Mouse (Mus musculus): ENCODE results near the gene 1700019N19Rik.

Gene 1700019N19Rik

DNA sequence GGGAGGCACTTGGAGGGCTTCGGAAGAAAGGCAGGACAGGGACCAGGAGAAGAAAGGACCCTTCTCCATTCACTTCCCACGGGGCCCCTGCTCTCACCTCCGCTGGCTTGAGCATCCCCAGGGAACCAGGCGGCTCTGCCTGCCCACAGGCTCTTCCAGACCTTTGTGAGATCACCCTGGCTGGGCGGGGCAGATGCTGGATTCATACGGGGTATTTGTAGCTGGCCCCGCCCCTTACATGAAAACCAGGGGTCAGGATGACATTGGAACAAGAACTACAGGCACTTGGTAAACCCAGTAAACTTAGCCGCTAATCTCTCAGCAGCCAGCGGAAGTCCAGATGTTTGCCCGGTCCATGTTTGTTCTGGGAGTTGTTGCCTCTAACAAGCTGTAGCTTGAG is at the start of gene 1700019N19Rik:
Gene 1700019N19Rik, minus strand, starts transcription at position 178 of the 400 bp plus-strand sequence.
- DNase-seq, result no peak

- DNase-seq, result no peak
Observed at GRCm38 (mm10) chr19:58843606-58844005, 49.3 kb upstream of the 1700019N19Rik start.

DNA sequence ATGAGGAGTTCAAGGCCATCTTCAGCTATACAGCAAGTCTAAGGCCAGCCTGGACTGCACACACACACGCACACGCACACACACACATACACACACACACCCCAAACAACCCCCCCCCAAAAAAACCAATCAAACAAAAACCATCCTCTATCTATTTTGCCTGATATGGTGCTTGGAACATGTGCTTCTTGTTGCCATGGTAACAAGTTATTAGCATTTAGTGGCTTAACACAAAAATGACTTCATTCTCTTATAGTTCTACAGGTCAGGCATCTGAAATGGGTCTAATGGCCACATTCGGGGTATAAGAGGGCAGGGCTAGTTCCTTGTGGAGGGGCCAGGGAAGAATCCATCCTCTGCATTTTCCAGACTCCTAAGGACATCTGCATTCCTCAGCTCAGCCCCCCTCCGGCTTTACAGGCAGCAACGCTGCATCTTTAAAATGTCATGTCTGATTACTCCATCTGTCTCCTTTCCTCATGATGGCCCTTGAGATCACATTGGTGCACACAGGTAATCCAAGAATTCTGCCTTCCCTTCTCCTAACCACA is 46.5 kb upstream of the 1700019N19Rik start:
- DNase-seq, result no peak

- DNase-seq, result no peak
Observed at GRCm38 (mm10) chr19:58839806-58840205, 45.5 kb upstream of the 1700019N19Rik start.

GRCm38 (mm10) chr19:58839345-58839744 is 45.1 kb upstream of the 1700019N19Rik start:
- DNase-seq, result no peak

- no peak for DNase-seq
Observed at GRCm38 (mm10) chr19:58838706-58839105, 44.4 kb upstream of the 1700019N19Rik start.

DNA sequence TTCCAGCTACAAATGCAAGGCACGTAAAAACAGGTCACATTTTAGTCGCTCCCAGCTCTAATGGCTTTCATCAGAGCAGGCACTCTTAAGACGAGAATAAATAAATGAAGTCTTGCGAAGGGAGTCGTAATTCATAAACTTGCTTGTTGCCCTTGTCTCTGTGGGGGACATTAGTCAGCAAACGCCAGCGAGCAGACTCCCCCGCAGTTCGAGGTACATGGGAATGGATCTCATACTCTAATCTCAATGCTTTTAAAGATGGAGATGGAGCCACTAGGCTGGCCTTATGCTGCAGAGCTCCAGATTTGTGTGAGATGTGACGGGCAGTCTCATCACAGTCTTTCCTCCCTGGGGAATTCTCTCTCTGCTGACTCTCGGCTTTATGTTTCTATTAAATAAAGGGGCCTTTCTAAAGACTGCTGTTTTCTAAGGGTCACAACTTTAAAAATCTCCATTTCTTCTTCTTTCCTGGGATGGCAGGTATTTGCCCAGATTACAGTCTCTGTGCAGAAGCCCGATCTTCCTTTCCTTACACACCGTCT is 39.4 kb upstream of the 1700019N19Rik start:
- DNase-seq, result no peak

DNA sequence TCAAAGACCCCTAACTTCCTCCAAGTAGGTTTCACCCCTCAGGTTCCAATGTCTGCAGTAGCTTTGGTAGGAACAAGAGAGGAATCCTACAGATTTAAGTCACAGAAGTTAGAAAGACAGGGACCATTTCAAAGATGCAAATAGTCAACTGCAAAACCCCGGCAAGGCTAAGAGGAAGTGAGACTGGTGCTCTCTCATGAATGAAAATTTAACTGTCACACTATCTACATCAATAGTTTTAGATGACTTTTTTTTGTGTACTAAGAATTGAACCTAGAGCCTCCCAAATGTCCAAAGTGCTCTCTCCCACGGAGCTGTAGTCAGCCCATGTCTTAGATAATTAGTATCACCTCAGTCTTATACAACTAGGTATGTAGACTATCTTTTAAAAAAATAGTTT is 38.7 kb upstream of the 1700019N19Rik start:
- DNase-seq, result no peak

GRCm38 (mm10) chr19:58831280-58831922 is 37.1 kb upstream of the 1700019N19Rik start:
- no peak for DNase-seq

DNA sequence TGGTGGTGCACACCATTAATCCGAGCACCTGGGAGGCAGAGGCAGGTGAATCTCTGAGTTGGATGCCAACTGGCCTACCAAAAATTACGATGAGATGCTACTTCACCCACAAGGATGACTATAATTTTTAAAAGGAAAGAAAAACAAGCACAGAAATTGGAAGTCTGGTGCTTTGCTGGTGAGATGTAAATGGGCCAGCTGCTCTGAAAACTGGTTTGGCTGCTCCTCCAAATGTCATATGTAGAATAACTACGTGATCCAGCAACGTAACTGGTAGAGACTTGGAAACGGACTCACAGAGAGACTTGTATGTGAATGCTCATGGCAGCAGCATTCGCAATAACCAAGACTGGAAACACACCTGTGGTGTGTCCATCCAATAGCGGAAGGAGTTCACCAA is 35.9 kb upstream of the 1700019N19Rik start:
- DNase-seq, result no peak

- peak; percentile 70 for DNase-seq
Observed at GRCm38 (mm10) chr19:58829575-58829974, 35.3 kb upstream of the 1700019N19Rik start.

GRCm38 (mm10) chr19:58827656-58828055 is 33.4 kb upstream of the 1700019N19Rik start:
- no peak for DNase-seq

DNA sequence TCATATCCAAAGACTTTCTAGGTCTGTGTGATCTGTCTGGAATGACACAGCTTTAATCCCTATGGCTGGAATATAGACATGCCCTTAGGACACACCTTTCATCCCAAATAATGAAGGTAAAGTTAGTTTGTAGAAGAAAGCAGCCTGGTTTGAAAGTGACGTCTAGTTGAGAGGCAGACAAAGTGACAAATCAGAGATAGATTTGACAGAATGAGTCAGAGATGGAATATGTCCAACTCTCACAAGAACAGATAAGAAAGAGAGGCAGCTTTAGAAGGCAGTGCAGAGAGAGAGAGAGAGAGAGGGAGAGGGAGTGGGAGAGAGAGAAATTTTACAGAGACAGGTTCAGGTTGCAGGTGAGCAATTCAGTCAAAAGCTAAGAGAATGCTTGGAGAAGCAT is 30.1 kb upstream of the 1700019N19Rik start:
- no peak for DNase-seq

- DNase-seq, result no peak
Observed at GRCm38 (mm10) chr19:58823301-58823700, 29.0 kb upstream of the 1700019N19Rik start.

DNA sequence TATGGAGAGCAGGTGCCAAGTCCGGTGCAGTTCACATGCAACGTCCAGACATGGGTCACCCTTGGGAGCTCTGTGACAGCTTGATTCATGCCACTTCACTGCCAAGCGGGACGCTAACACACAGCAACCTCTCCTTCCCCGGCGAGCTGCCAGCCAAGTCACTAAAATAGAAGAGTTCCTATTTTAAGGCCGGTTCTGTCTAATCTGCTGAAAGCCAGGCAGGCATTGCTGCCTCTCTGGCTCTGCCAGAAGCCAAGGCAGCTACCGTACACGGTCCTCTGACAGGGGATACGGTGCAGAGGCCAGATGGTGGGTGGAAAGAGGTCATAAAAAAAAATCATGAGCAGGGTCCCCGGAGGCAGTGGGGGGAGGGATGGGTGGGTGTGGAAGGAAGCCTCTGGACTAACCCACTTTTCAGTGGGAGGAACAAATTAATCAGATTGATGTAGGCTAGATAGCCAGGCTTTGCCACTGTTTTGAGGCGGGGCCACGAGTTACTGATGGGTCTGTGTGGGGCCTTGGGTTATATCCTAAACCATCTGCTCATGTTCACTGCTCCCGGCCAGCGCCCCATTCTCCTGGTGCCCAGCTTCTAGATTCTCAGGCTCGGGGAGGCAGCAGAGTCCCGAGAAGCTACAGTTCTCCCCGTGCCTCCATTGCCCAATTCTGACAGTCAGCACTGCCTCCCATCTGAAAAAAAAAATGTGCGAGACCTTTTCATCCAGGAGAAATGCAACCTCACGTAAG is 28.4 kb upstream of the 1700019N19Rik start:
- peak; percentile 85 for DNase-seq

DNA sequence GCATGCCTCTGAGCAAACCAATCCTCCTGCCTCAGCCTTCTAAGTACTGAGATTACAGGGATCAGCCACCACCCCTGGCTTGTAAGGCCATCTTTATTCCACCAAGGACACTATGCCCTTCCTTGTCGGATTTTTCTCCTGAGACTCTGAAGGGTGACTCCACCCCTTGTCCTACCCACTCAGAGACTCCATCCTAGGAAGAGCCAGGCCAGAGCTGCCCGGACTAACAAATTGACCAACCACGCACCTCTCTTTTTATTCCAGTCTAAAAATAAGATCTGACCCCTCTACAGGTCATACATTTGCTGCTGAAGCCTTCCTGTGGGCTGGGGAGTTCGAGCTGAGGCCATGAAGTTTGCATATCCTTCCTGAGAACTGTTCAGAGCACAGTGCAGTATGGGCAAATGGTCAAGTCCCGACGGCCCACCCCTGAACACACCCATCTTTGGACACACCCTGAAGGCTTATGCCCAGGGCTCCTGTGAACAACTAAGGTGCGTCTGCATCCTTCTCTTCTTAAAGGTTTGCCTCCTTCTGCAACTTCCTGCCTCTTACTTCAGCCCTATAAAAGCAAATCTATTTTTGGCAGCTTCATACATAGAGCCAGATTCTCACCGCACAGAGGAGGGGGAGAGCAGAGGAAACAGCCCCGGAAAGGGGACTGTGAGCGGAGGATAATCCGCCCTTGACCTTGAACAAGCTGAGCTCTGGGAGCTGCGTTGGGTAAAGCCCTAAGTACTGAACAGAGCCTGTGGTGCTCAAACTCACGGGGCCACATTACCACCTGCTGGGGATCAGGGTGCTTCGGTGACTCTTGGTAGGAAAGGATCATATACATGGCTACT is 24.5 kb upstream of the 1700019N19Rik start:
- no peak for DNase-seq

DNA sequence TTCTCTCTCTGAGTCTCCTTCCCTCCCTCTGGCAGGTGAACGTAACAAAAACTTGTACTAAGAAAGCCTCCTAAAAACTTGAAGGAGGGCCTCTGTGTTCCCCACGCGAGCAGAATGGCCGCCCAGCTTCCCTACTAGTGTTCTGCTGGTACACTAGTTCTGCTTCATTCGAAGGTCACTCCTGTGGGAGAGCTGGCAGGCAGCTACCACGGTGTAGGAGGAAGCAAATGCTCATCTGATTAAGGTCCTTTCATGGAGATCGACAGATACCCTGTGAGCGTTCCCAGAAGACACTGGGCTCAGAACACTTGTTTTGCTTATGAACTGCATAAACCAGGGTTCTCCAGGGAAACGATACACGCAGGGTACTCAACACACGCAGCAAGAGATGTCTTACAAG is 23.1 kb upstream of the 1700019N19Rik start:
- DNase-seq, result no peak

- peak; percentile 58 for DNase-seq
Observed at GRCm38 (mm10) chr19:58816453-58817041, 22.3 kb upstream of the 1700019N19Rik start.

- no peak for DNase-seq
Observed at GRCm38 (mm10) chr19:58815179-58815922, 21.1 kb upstream of the 1700019N19Rik start.

DNA sequence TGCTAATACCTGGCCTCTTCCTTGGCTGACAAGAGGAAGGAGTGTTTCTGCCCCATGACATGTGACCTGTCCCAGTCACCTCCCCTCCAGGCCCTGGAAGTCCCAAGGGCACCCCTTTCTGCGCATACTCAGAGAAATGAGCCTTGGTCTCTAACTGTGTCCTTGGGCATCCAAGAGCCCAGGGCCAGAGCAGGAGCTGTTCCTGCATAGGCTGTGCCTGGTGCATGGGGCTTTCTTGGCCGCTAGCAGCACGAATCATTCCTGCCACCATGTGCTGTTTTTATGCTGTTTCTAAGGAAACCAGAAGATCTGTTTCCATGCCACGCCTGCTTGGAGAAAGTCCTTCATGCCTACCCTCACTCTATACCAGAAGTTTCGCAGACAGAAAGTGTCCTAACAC is 16.3 kb upstream of the 1700019N19Rik start:
- DNase-seq, result no peak

DNA sequence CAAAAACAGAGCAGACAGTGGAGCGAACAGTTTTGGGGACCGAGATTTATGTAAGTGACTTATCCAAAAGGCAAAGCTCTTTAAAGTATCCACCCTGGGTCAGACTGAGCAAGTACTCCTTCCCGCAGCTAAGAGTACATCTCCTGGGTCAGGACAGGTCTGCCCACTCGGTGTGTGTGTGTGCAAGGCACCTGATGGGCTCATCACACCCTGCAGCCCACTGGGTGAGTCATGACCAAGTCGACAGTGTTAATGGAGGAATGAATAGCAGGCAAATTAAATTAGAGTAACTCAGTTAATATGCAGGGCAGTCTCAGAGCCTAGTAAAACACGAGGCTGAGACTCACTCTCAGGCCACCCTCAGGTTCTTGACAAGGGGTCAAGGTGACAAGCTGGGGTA is 14.6 kb upstream of the 1700019N19Rik start:
- DNase-seq, result no peak

- peak; percentile 79 for DNase-seq
Observed at GRCm38 (mm10) chr19:58806364-58806763, 12.1 kb upstream of the 1700019N19Rik start.
